Comparison of ENCODE assay signal across 10 mouse cellular contexts in genomic region chr7:59007196-59007595, GRCm38 (mm10).
DNase-seq lines count a peak whose midpoint lies in the region; ATAC-seq and TF ChIP-seq lines count a peak whose summit lies in the region.
"Had no signal": no experiment of that assay in that cellular context is flagged by ENCODE, and none has a peak within 500 bp of the region (broad histone marks: within the 10 kb centered on the region; RNA-seq: fewer than 3 reads in every experiment).

No protein-coding gene starts in this region.

- no peak for TF ChIP-seq POLR2A in thymus, adult 2 months (IDR thresholded peaks at IDR 0.05; ENCODE audit: control insufficient read depth, extremely low read depth, insufficient read depth, low read length, poor library complexity)

- no peak overlapping the region for H3K4me3 ChIP-seq in hindbrain, postnatal 0 days (ENCODE audit: low read length)
- H3K4me3 ChIP-seq in hindbrain, embryonic 14.5 days (replicated peaks; ENCODE audit: low read length) = no peak overlapping the region
- no peak overlapping the region for H3K4me3 ChIP-seq in thymus, adult 2 months (ENCODE audit: control insufficient read depth, insufficient read depth, low read length)
- H3K4me3 ChIP-seq: lung, embryonic 15.5 days; stomach, embryonic 15.5 days had no signal

- H3K4me2 ChIP-seq in hindbrain, postnatal 0 days (ENCODE audit: low read depth, low read length) = no peak overlapping the region
- no peak overlapping the region for H3K4me2 ChIP-seq in hindbrain, embryonic 14.5 days (replicated peaks)
- H3K4me2 ChIP-seq: lung, embryonic 15.5 days; stomach, embryonic 15.5 days had no signal

- H3K9me3 ChIP-seq in hindbrain, postnatal 0 days (ENCODE audit: low read length) = no peaks in the 10 kb centered on the region
- H3K9me3 ChIP-seq in hindbrain, embryonic 14.5 days (ENCODE audit: control insufficient read depth, low read length) = no peaks in the 10 kb centered on the region
- H3K9me3 ChIP-seq: lung, embryonic 15.5 days; stomach, embryonic 15.5 days had no signal

- no peak overlapping the region for H3K9ac ChIP-seq in hindbrain, postnatal 0 days (replicated peaks; ENCODE audit: low read length)
- no peak overlapping the region for H3K9ac ChIP-seq in hindbrain, embryonic 14.5 days
- H3K9ac ChIP-seq: lung, embryonic 15.5 days; stomach, embryonic 15.5 days had no signal

- H3K27me3 ChIP-seq in hindbrain, postnatal 0 days (ENCODE audit: insufficient read depth, low read length) = no peaks in the 10 kb centered on the region
- no peaks in the 10 kb centered on the region for H3K27me3 ChIP-seq in hindbrain, embryonic 14.5 days (ENCODE audit: control insufficient read depth, insufficient read depth, low read length)
- no peaks in the 10 kb centered on the region for H3K27me3 ChIP-seq in thymus, adult 2 months (ENCODE audit: control insufficient read depth, insufficient read depth, low read length)
- H3K27me3 ChIP-seq: CH12.LX; lung, embryonic 15.5 days; stomach, embryonic 15.5 days had no signal

- 51% methylated on average over 2 of the region's 2 CpGs for WGBS in hindbrain, postnatal 0 days
- WGBS in hindbrain, embryonic 14.5 days = 73% methylated on average over 2 of the region's 2 CpGs
- WGBS in thymus, adult 2 months = 70% methylated on average over 2 of the region's 2 CpGs

- no peak overlapping the region for H3K27ac ChIP-seq in hindbrain, postnatal 0 days
- no peak overlapping the region for H3K27ac ChIP-seq in hindbrain, embryonic 14.5 days
- no peak overlapping the region for H3K27ac ChIP-seq in thymus, adult 2 months (ENCODE audit: control insufficient read depth, insufficient read depth, low read length)
- H3K27ac ChIP-seq: lung, embryonic 15.5 days; stomach, embryonic 15.5 days had no signal

- ATAC-seq in hindbrain, postnatal 0 days = no peak
- no peak for ATAC-seq in hindbrain, embryonic 14.5 days (ENCODE audit: low FRiP score)

- no peaks in the 10 kb centered on the region for H3K36me3 ChIP-seq in hindbrain, postnatal 0 days (ENCODE audit: insufficient read depth, low read length)
- no peaks in the 10 kb centered on the region for H3K36me3 ChIP-seq in hindbrain, embryonic 14.5 days (replicated peaks; ENCODE audit: control insufficient read depth, insufficient read depth)
- no peaks in the 10 kb centered on the region for H3K36me3 ChIP-seq in thymus, adult 2 months (ENCODE audit: control insufficient read depth, insufficient read depth, low read length)
- H3K36me3 ChIP-seq: lung, embryonic 15.5 days; stomach, embryonic 15.5 days had no signal

- TF ChIP-seq CTCF in hindbrain, postnatal 0 days (IDR thresholded peaks at IDR 0.05; ENCODE audit: low read depth) = no peak
- TF ChIP-seq CTCF in thymus, adult 2 months (IDR thresholded peaks at IDR 0.05; ENCODE audit: borderline replicate concordance, control insufficient read depth, extremely low read depth, insufficient read depth, low read length, poor library complexity) = no peak

- DNase-seq in hindbrain, postnatal 0 days (ENCODE audit: low spot score) = peak; percentile 7
- DNase-seq in hindbrain, embryonic 14.5 days (ENCODE audit: low spot score) = no peak
- peak; percentile 35 for DNase-seq in adrenal gland, postnatal 25 days
- DNase-seq in left cerebral cortex, adult 11 months (ENCODE audit: low spot score) = peak; percentile 4
- peak; percentile 12 for DNase-seq in right cerebral cortex, postnatal 4 days
- no peak for DNase-seq in thymus, adult 2 months
- no peak for DNase-seq in lung, postnatal 10 days

- no peaks in the 10 kb centered on the region for H3K4me1 ChIP-seq in hindbrain, postnatal 0 days (ENCODE audit: insufficient read depth, low read length)
- no peaks in the 10 kb centered on the region for H3K4me1 ChIP-seq in hindbrain, embryonic 14.5 days (replicated peaks; ENCODE audit: control insufficient read depth, insufficient read depth, low read length)
- H3K4me1 ChIP-seq in thymus, adult 2 months (replicated peaks; ENCODE audit: control insufficient read depth, insufficient read depth, low read length) = no peaks in the 10 kb centered on the region
- H3K4me1 ChIP-seq: lung, embryonic 15.5 days; stomach, embryonic 15.5 days had no signal

Comparison
In these comparisons a context has a peak if more than half of its experiments do, and no peak if none do; other contexts are left out.
1. DNase-seq: peak in hindbrain, postnatal 0 days (single experiment), adrenal gland, postnatal 25 days (single experiment), left cerebral cortex, adult 11 months (single experiment) and right cerebral cortex, postnatal 4 days (single experiment); none in hindbrain, embryonic 14.5 days (single experiment), thymus, adult 2 months (single experiment) and lung, postnatal 10 days (single experiment).